Mouse (Mus musculus) neural tube, embryonic 15.5 days (tissue): Measurements from ENCODE around the gene Atf6. TPM values are rescaled to one million over a fixed set of nuclear protein-coding genes. Genes with fewer than 3 reads are reported as not detected.

ENCODE experiments used
- ATAC-seq: fragments of 200-750 bp; cut with Nextera tagmentation; 2 replicates; pipeline ENCODE4 v1.8.0; 2017; ENCODE audit warnings: mild to moderate bottlenecking, moderate TSS enrichment, moderate library complexity; ENCODE audit not compliant: low FRiP score
- H3K27ac ChIP-seq: fragments of 300-500 bp; sonication (generic); replicated peaks from 2 replicates; pipeline ENCODE4 v1.5.1; 2015; ENCODE audit warnings: mild to moderate bottlenecking, inconsistent platforms
- H3K27me3 ChIP-seq: fragments of 300-500 bp; sonication (generic); replicated peaks from 2 replicates; pipeline ENCODE4 v1.6.1; 2015; ENCODE audit warnings: inconsistent platforms
- H3K36me3 ChIP-seq: fragments of 300-500 bp; sonication (generic); 2 replicates; pipeline ENCODE4 v1.6.1; 2015; ENCODE audit warnings: inconsistent platforms
- H3K4me1 ChIP-seq: fragments of 300-500 bp; sonication (generic); 2 replicates; pipeline ENCODE4 v1.6.1; 2015; ENCODE audit warnings: inconsistent platforms
- H3K4me2 ChIP-seq: fragments of 300-500 bp; sonication (generic); 2 replicates; pipeline ENCODE4 v1.6.1; 2015; ENCODE audit warnings: inconsistent platforms, mild to moderate bottlenecking, moderate library complexity
- H3K4me3 ChIP-seq: fragments of 300-500 bp; sonication (generic); replicated peaks from 2 replicates; pipeline ENCODE4 v1.5.1; 2015; ENCODE audit warnings: mild to moderate bottlenecking, inconsistent platforms
- H3K9ac ChIP-seq: fragments of 300-500 bp; sonication (generic); replicated peaks from 2 replicates; pipeline ENCODE4 v1.6.1; 2015; ENCODE audit warnings: mild to moderate bottlenecking, inconsistent platforms
- H3K9me3 ChIP-seq: fragments of 300-500 bp; sonication (generic); replicated peaks from 2 replicates; pipeline ENCODE4 v1.6.1; 2016; ENCODE audit warnings: inconsistent platforms
- WGBS: fragments of 180-500 bp; shearing (Covaris S2); methylation state at CpG from one replicate; pipeline ENCODE4 v1.1.7; 2015; ENCODE audit warnings: mixed read lengths; 5-methylcytosine and 5-hydroxymethylcytosine counted together
- polyA plus RNA-seq: library from polyadenylated mRNA; unstranded; fragments of >200 nt; fragmentation: Nextera tagmentation; extraction: Ambion mirVana; gene quantifications from 2 replicates; pipeline ENCODE4 v1.2.1, GENCODE M21; 2015

Gene Atf6
- polyA plus RNA-seq, 1 experiment from 2014 or later, result 7.2 TPM

- no peaks in the 10 kb centered on the region for H3K9me3 ChIP-seq
- H3K4me2 ChIP-seq, result no peak overlapping the region
- ATAC-seq, result no peak
- no peaks in the 10 kb centered on the region for H3K27me3 ChIP-seq
- H3K4me1 ChIP-seq, result no peaks in the 10 kb centered on the region
- no peak overlapping the region for H3K9ac ChIP-seq
- no peak overlapping the region for H3K4me3 ChIP-seq
- WGBS, result 33% methylated on average over 1 of the region's 1 CpGs
- no peak overlapping the region for H3K27ac ChIP-seq
- H3K36me3 ChIP-seq, result peaks cover 20% of the 10 kb centered on the region
These were observed 79.9 kb downstream of the Atf6 start for GRCm38 (mm10) chr1:170787643-170788042.

DNA sequence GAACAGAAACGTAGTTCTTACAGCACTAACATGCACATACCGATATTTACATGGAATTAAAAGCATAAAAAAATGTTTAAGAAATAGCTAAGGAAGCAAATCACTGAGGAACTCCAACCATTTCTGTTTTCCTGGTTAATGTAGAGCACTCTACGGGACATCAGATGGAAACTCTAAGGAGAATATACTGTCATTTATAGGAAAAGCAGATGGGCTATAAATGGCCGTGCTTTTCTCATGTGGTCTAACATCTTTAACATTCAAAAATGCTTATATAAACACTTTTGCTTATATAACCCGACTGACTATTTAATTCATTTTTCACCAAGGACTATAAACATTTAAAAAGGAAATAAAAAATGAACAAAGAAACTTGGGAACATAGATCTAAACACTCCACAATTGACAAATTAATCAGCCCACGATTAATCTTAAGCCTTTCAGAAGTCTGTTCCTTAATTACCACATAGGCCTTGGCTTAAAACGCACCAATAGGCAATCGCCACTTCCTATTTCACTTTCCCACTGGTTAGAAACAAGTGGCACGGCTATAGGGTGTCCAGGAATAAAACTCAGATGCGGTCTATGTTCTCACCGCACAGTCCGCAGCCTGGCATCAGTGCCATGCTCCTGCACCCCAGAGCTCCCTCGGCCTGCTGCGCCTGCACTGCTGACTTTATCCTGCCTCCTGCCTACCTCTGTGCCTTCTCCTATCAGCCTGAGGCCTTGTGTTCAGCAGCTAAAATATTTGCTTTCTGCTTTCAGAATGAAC, 80.8 kb downstream of the Atf6 start:
- H3K36me3 ChIP-seq, result peaks cover 20% of the 10 kb centered on the region
- 89% methylated on average over 14 of the region's 14 CpGs for WGBS
- H3K4me2 ChIP-seq, result no peak overlapping the region
- H3K9me3 ChIP-seq, result no peaks in the 10 kb centered on the region
- no peak for ATAC-seq
- no peaks in the 10 kb centered on the region for H3K27me3 ChIP-seq
- no peaks in the 10 kb centered on the region for H3K4me1 ChIP-seq
- H3K4me3 ChIP-seq, result no peak overlapping the region
- H3K9ac ChIP-seq, result no peak overlapping the region
- H3K27ac ChIP-seq, result no peak overlapping the region

DNA sequence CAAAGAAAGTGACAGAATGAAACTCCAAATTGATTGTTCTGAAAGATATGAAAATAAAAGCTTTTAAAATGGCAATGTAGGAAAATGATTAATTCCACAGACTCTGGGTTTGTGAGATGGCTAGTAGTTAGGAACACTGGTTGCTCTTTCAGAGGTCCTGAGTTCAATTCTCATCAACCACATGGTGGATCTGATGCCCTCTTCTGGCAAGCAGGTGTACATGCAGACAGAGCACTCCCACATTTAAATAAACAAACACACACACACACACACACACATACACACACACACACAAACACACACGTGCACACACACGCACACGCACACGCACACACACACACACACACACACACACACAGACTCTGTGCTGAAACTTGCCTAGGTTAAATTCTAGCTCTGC, 89.9 kb downstream of the Atf6 start:
- Histone ChIP-seq H3K27ac (no peak overlapping the region), H3K9me3 (no peaks in the 10 kb centered on the region), H3K4me3 (no peak overlapping the region), H3K27me3 (no peaks in the 10 kb centered on the region), H3K36me3 (no peaks in the 10 kb centered on the region), H3K4me1 (no peaks in the 10 kb centered on the region), H3K4me2 (no peak overlapping the region), H3K9ac (no peak overlapping the region)
- WGBS, result 91% methylated on average over 4 of the region's 4 CpGs
- no peak for ATAC-seq

DNA sequence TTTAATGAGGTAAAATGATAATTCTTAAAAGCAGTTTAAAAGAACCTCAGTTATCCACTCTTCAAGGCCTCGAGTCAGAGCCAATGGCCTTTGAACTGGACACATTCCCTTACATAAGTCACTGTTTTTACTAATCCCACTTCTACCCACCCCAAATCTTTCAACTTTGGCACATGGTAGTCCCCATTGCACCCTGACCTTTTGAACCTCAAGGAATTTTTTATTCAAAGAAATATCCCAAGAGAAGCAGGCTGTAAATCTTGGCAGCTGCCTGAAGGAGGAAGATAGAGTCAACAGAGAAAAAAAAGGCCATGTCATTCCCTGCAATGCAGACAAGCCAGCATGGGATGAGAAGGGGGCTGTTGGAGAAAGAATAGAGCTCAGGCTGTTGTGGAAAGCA, 93.1 kb downstream of the Atf6 start:
- Histone ChIP-seq H3K4me1 (no peaks in the 10 kb centered on the region), H3K9me3 (no peaks in the 10 kb centered on the region), H3K27me3 (no peaks in the 10 kb centered on the region), H3K4me2 (no peak overlapping the region), H3K36me3 (no peaks in the 10 kb centered on the region; the same call in 1 of the 2 replicates), H3K27ac (no peak overlapping the region), H3K4me3 (no peak overlapping the region), H3K9ac (no peak overlapping the region)
- ATAC-seq, result no peak
- WGBS, result 66% methylated on average over 1 of the region's 1 CpGs

DNA sequence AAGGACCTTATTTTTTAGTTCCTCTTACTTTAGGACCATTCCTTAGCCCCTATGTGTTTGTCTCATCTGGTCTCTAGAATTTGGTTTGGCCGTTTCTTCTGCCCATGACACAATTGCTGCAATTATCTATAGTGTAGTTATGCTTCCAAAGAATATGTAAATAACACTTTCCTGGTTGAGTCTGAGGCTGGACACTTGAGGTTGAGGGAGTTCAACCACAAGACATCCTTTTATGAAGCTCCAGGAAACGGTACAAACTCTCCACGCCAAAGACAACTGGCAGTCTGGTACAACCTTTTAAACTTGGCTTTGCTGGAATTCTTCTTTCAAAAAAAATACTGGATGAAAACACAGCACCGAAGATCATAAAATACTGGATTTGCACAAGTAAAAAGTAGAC, 94.1 kb downstream of the Atf6 start:
- H3K27ac ChIP-seq, result no peak overlapping the region
- WGBS, result 96% methylated on average over 4 of the region's 4 CpGs
- H3K4me1 ChIP-seq, result no peaks in the 10 kb centered on the region
- no peaks in the 10 kb centered on the region for H3K27me3 ChIP-seq
- no peak overlapping the region for H3K4me2 ChIP-seq
- no peak overlapping the region for H3K4me3 ChIP-seq
- H3K9me3 ChIP-seq, result no peaks in the 10 kb centered on the region
- no peak overlapping the region for H3K9ac ChIP-seq
- ATAC-seq, result no peak
- no peaks in the 10 kb centered on the region; the same call in 1 of the 2 replicates for H3K36me3 ChIP-seq

DNA sequence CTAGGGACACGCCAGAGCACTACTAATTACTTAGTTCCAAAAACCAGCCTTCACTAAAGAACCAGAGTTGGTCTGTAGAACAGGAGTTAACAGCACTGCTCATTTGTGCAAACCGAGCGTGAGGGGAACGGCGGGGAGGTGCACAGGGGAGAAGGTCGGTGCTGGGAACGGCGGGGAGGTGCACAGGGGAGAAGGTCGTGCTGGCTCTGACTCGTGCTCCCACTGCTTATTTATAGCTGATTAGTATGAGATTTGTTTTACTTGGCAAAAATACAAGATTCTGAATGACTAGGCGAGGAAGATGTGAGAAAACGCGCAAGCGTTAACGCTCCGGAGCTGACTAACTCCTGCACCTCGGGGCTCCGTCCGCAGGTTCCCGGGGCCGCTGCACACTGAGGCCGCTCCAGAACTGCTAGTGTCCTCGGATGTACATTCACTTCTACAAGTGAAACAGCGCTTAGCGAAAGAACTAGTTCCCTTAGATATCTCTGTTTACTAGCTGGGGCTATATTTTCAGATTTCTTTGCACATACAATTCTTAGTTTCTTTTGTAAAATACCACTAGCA, 96.1 kb downstream of the Atf6 start:
- Histone ChIP-seq H3K9me3 (no peaks in the 10 kb centered on the region), H3K27ac (no peak overlapping the region), H3K4me2 (no peak overlapping the region), H3K27me3 (no peaks in the 10 kb centered on the region), H3K4me3 (no peak overlapping the region), H3K4me1 (no peaks in the 10 kb centered on the region), H3K36me3 (no peaks in the 10 kb centered on the region; the same call in 1 of the 2 replicates), H3K9ac (no peak overlapping the region)
- 66% methylated on average over 25 of the region's 25 CpGs for WGBS
- ATAC-seq, result no peak

DNA sequence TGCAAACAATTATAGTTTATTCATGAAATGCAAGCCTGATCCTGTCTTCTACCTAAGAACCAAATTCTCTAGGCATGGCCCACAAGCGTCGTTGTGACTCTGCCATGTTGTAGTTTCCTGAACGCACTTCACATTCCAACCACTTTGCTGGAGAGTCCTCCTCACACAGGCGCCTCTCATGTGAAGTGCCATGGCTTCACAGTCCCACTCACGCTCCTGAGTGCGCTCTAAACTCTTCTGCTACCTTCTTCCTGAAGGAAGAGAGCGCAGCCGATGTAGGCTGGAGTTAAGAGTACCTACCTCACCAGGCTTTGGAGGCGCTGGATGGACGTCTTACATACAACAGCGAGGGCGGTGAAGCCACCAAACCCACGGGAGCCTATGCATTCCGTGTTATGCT, 96.9 kb downstream of the Atf6 start:
- Histone ChIP-seq H3K27ac (no peak overlapping the region), H3K9ac (no peak overlapping the region), H3K4me2 (no peak overlapping the region), H3K9me3 (no peaks in the 10 kb centered on the region), H3K4me3 (no peak overlapping the region), H3K4me1 (no peaks in the 10 kb centered on the region), H3K27me3 (no peaks in the 10 kb centered on the region), H3K36me3 (no peaks in the 10 kb centered on the region; the same call in 1 of the 2 replicates)
- ATAC-seq, result no peak
- 94% methylated on average over 14 of the region's 14 CpGs for WGBS

GRCm38 (mm10) chr1:170766997-170767396, 100.6 kb downstream of the Atf6 start:
- WGBS, result 75% methylated on average over 2 of the region's 2 CpGs
- no peak overlapping the region for H3K27ac ChIP-seq
- H3K9me3 ChIP-seq, result no peaks in the 10 kb centered on the region
- no peaks in the 10 kb centered on the region; the same call in 1 of the 2 replicates for H3K36me3 ChIP-seq
- no peak overlapping the region for H3K4me3 ChIP-seq
- H3K27me3 ChIP-seq, result no peaks in the 10 kb centered on the region
- ATAC-seq, result no peak
- H3K4me1 ChIP-seq, result no peaks in the 10 kb centered on the region
- H3K4me2 ChIP-seq, result no peak overlapping the region
- H3K9ac ChIP-seq, result no peak overlapping the region

- Histone ChIP-seq H3K27ac (no peak overlapping the region), H3K9me3 (no peaks in the 10 kb centered on the region), H3K27me3 (no peaks in the 10 kb centered on the region), H3K4me1 (no peaks in the 10 kb centered on the region), H3K36me3 (no peaks in the 10 kb centered on the region; the same call in 1 of the 2 replicates), H3K4me3 (no peak overlapping the region), H3K4me2 (no peak overlapping the region), H3K9ac (no peak overlapping the region)
- 91% methylated on average over 1 of the region's 1 CpGs for WGBS
- no peak for ATAC-seq
These were observed 102.8 kb downstream of the Atf6 start for GRCm38 (mm10) chr1:170764798-170765197.

GRCm38 (mm10) chr1:170761634-170762033, 105.9 kb downstream of the Atf6 start:
- Histone ChIP-seq H3K27me3 (no peaks in the 10 kb centered on the region), H3K4me3 (no peak overlapping the region), H3K9ac (no peak overlapping the region), H3K27ac (no peak overlapping the region), H3K4me1 (no peaks in the 10 kb centered on the region), H3K4me2 (no peak overlapping the region), H3K9me3 (no peaks in the 10 kb centered on the region), H3K36me3 (no peaks in the 10 kb centered on the region)
- ATAC-seq, result no peak
- WGBS, result 97% methylated on average over 1 of the region's 1 CpGs

DNA sequence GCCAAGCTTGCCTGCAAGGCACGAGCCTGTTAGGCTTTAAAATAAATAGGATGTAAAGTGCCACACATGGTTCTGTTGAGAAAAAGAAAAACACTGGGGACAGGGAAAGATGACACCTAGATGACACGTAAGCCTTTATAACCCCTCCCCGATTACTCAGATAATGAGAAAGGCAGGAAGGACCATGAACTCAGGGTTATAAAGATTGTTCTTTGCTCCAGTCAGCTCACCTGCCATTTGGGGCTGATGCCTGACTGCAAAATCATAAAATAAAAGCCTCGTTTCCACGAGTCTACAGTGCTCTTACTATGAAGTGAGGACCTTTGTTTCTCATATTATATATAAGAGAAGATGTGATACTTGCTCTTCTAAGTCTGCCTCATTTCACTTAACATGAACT, 114.0 kb downstream of the Atf6 start:
- H3K4me3 ChIP-seq, result no peak overlapping the region
- no peaks in the 10 kb centered on the region for H3K36me3 ChIP-seq
- H3K27me3 ChIP-seq, result no peaks in the 10 kb centered on the region
- H3K27ac ChIP-seq, result no peak overlapping the region
- no peaks in the 10 kb centered on the region for H3K4me1 ChIP-seq
- 79% methylated on average over 5 of the region's 5 CpGs for WGBS
- H3K9ac ChIP-seq, result no peak overlapping the region
- H3K9me3 ChIP-seq, result no peaks in the 10 kb centered on the region
- H3K4me2 ChIP-seq, result no peak overlapping the region
- no peak for ATAC-seq

DNA sequence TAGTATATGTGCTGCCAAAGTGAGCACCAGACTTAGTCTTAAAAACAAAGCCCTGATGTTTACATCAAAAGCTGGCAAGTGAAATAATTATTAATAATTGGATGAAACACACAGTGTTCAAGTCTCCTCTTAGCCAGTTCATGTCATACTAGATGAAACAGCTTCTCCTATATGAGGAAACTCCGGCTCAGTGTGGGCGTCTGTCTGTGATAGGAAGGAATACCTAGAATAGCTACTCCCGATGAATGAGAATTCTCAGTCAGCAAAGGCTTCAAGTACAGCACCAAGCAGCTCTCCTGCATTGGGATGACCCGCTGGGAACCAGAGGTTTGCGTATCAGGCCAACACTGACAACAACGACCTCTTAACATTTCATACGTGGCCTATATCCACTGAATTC, 115.8 kb downstream of the Atf6 start:
- Histone ChIP-seq H3K27ac (no peak overlapping the region), H3K36me3 (no peaks in the 10 kb centered on the region), H3K4me2 (no peak overlapping the region), H3K4me3 (no peak overlapping the region), H3K9me3 (no peaks in the 10 kb centered on the region), H3K4me1 (no peaks in the 10 kb centered on the region), H3K27me3 (no peaks in the 10 kb centered on the region), H3K9ac (no peak overlapping the region)
- 95% methylated on average over 7 of the region's 7 CpGs for WGBS
- ATAC-seq, result no peak
